Mouse (Mus musculus): ENCODE data around the gene Lap3.

The Lap3 gene

DNA sequence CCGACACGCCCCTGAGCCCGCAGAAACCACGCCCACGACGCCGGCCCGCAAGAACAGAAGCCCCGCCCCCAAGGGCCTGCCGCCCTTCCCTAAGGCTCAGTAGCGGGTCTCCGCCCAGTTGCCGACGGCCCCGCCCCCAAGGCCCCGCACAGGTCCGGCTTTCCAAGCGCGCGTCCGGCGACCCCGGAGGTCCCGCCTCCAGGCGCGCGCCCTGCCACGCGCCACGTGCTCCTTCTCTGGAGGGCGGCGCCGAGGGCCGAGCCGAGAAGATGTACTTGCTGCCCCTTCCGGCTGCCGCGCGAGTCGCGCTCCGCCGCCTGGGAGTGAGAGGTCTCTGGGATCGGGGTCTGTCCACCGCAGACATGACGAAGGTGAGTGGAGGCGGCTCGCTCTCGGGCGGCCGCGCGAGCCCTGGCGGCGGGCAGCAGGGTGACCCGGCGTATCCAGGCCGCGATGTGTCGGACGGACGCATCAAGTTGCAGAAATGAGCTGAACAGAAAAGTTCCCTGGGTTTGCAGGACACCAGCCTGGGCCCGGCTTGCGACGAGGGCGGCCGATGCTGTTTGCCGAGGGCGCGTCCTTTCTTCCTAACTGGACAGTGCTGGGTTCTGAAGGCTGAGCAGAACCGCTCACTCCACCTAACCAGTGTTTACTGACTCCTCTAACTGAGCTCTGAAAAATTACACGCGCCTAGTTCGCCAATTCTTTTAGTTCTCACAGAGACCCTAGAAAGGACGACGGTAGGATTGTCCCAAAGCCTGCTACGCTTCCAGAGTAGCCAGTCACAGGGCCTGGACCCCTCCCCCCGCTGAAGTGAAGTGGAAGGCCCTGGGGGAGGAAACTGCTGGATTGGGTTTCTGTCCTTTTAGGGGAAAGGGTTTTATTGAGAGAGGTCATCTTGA is at the start of gene Lap3:
Gene Lap3 (plus strand): TSS at position 184 of the 902 bp plus-strand sequence.
- DNase-seq = peak; percentile 100

DNA sequence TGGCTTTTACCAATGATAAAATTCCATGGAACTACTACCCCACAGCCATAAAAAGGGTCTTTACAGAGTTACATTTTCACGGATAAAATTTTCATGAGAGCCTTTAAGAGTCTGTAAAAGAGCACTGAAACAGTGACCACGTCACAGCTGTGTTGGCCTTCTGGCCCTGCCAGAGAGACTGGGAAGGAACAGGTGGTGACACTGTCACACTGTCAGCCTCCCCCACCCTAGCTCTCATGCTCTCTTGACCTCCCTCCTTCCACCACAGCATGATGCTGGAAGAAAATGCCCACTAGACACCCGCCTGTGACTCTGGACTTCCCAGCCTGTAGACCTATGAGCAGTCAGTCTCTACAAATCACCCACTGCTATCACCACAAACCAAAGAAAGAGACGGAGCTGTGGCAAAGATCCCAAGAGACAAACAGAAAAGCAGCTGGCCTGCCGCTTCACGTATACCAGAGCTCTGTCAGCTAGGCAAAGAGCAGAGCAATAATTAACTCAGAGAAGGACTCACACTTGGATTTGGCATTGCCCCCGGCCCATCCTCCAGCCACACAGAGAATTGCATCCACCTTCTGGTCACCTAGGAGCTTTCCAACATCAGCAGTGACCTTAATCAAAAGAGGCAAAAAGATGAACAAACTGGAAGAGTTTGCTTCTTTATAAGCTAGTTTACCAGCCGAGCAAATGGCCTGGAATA is 48.9 kb upstream of the Lap3 start:
- DNase-seq = peak; percentile 53

DNA sequence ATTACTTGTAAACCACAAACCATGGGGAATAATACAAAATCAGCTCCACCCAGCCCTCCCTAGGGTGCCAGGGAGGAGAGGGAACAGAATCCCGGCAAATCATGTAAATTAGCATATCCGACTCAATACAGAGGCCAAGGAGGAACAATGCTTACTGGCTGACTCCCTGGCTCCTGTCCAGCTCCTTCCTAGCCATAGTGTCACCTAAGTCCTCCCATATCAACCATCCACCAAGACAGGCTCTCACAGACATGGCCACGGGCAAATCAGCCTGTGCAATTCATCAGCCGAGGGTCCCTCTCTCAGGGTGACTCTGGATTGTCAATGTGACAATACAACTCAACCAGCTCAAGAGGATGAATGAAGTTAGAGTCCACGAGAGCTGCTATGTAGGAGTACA is 44.5 kb upstream of the Lap3 start:
- DNase-seq = peak; percentile 53

DNA sequence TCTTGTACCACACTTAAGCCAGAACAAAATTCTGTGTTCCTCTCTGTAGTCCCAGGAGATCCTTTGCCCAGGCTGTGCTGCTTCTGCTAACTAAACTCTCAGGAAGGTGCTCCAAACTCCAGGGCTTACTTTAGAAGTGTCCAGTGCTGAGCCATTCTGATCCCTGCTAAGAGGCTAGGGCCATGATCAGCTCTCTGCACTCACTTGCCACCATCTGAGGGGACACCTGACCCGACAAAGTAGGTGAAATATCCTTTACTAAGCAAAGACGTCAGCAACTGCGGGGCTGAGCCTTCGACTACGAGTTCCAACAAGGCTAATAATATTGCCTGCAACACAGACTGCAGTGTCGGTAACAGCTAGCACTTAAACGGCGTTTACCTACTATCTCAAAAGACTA is 44.0 kb upstream of the Lap3 start:
- no peak for DNase-seq

- DNase-seq = peak; percentile 99
These were observed 43.1 kb upstream of the Lap3 start, which contains the start of gene Qdpr for GRCm38 (mm10) chr5:45449831-45450716. Qdpr (minus strand) TSS chr5:45450236.

DNA sequence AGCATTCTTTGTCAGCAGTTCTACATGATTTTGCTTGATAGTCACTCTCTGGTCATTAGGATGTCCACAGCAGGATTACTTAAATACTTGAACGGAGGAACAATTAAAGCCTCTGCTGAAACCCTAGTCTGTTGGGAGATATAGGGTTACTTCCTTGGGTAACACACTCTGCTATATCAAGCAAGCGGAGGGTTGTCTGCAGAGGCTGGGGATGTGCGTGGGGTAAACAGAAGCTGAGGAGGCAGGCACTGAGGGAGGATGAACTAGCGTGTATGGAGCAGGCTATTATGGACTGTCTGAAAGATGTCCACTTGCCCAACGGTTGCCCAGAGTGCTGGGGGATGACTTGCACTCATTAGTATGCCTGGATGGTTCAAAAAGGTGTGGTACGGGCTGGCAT is 39.7 kb upstream of the Lap3 start, which contains the start of gene Clrn2:
Gene Clrn2 (plus strand): TSS at position 301 of the 400 bp plus-strand sequence.
- DNase-seq = no peak

DNA sequence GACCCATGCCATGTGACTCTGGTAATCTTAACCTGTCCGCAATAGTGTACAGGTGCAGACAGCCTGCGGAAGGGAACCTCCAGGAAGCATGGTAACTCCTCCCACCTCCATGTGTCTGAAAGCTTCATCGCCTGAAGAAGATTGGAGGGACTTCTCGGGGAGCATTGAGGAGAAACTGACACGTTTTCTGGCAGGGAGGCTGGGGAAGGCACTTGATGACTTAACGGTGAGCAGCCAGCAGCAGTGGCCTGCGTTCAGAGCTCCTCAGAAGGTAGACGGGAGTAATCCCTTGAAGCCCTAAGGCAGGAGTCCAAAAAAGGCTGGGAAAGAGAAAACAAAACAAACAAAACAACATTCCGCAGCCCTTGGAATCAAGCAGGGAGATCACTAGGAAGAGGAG is 38.7 kb upstream of the Lap3 start:
- DNase-seq = no peak

- no peak for DNase-seq
These were observed 20.2 kb upstream of the Lap3 start for GRCm38 (mm10) chr5:45472880-45473450.

GRCm38 (mm10) chr5:45473521-45473920 is 19.7 kb upstream of the Lap3 start:
- no peak for DNase-seq

DNA sequence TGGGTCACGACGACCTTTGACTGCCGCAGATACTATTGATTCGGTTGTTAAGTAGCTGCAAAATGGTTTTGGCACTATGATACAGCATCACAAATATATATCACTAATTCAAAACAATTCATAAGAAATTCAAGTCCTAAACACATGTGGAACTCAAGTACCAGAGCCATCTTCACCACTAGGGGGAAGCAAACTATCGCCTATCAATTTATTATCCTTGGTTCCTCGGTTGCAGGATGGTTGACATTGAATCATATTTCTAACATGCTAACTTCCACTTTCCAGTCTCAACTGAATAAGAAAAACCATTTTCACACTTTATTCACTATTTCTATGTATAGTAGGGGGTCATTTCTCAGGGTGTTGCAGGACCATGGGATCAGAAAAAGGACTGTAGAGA is 19.0 kb upstream of the Lap3 start:
- peak; percentile 63 for DNase-seq

GRCm38 (mm10) chr5:45474758-45475157 is 18.4 kb upstream of the Lap3 start:
- DNase-seq = no peak

GRCm38 (mm10) chr5:45475771-45476170 is 17.4 kb upstream of the Lap3 start:
- DNase-seq = no peak

DNA sequence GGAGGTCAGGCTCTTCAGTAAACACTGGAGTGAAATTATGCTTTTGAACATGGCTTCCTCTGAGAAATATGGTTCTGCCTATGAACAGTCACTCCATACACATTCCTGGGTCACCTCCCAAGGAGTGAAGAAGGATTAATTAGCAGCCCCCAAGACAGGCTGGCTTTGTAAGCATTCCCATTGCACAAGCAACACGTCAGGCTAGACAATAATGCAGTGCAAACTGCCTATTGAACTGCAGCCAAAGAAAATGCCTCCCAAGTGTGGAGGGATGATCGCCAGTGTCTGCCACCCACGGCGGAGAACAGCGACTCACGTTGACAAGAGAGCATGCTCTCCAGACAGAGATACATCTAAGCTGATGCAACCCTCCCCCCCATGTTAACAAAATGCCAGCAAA is 16.9 kb upstream of the Lap3 start:
- DNase-seq = no peak

DNA sequence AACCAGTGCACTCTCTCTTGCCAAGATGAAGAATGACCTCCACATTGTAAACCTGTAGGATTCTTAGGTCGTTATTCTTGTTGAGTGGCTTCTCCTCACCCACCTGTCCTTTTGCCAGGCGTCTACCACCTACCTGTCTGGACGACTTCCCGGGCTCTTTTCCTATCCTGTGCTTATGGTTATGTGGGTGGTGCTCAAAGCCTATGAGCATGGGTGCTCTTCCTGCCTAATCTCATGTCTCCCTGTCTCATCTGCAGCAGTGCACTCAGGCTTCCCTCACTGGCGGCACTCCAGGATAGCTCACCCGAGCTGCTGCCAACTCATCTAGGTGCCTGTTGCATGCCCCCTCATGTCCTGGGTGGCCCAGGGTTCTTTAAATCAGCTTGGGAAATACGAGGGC is 15.6 kb upstream of the Lap3 start:
- DNase-seq = no peak

DNA sequence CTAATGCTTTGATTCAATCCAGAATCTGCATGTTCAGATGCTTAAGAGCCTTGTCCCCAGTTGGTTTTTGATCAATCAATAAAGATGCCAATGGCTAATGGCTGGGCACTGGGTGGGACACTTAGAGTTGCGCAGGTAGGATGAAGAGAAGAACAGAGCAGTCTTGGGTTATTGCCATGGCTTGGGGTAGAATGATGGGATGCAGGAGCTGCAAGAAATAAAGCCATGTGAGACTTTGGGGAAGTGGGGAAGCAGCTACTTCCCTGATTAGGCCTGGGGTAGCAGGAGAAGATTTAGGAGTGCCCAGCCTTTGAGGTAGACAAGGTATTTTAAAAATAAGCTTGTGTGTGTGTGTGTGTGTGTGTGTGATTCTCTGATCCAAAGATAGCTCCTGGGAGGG is 13.1 kb upstream of the Lap3 start:
- DNase-seq = no peak

DNA sequence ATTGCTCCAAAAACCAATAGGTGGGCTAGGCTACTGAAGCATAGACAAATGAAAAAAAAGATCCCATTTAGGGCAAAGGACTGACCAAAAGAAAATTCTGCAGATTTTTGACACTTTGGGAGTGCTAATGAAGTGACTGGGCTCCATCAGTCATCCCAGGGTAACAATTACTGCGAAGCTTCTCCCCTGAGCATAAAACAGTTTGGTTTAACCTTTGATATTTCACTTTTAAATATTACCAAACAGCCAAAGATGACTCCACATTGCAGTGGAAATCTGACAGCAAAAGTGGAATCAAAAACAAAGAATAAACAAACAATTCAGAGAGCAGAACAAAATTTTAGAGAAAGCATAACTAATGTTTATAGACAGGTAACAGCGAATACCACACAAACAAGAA is 12.0 kb upstream of the Lap3 start:
- no peak for DNase-seq

DNA sequence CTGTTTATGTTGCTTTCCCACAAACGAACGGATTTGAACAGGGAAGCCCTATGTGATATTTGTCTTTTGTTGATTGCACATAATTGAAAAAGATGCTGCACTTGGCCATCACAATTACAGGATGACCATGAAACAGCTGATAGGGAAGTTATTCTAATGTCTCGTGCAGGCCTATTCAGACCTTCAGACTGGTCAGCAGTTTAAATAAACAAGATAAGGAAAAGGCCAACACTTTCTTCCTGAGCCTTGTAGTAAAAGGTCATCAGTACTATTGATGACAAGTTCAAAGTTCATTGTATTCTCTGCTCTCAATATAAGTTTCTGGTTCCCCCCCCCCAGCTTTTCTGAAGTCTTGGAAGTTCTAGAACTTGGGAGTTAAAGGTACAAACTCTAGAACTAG is 10.6 kb upstream of the Lap3 start:
- DNase-seq = no peak

DNA sequence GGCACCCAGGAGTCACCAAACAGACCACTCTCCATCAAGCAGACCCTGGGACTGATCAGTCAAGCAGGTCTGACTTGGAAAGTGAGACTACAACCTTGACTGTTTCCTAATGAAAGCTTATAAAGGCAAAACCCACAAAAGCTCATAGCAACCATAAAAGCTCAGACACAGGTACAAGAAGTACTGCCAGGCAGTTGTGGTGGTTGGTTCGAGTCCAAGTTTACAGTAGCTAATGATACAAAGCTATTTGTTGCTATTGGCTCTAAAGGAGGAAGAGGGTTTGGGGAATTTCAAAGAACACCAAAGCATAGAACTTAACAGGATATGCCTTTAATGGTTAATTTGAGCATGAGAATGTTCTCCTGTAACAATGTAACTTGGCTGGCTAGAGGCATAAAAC is 9.5 kb upstream of the Lap3 start:
- no peak for DNase-seq

DNA sequence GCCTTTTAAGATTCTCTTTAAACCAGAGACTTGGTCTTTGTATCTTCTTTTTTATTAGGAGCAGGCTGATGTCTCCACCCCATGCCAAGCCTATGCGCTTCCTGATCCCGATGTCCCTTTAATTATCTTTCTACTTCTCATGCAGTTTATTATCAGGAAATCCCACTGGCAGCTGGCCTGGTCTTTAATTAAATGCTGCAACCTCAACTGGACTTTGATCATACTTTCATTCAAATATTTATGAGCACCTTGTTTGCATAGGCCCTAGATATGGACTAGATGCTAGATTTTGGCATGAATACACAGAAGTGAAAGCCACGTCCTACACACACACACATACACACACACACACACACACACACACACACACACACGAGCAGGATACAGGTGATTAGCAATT is 1.4 kb upstream of the Lap3 start:
- DNase-seq = no peak

DNA sequence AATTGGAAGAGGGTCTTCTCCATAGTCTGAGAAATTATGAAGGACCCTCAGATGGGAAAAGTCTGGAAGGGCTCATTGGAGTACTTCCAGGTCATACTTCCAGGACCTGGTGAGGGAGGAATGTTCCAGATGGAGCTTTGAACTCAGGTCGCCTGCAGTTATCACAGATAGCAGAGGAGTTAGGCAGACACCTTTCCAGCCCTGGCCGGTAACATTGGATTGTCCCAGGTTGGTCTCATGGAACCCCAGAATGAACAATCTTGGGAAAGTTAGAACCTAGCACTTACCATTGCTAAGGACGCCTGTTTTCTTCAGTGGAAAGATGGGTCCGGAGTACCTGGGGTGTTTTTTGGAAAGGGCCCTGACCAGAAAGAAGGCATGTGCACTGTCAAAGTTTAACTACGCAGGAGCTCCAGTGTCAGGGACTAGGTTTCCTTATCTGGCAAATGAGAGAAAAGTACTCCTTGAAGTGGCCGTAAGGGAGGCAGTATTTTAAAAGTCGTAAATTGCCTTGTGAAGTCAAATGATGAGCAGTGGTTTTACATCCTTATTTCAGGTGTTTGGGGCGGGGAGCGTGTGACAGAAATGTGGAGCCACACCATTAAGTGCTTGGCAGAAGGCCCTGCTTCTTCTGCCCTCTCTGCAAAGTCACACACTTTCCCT is 1.1 kb downstream of the Lap3 start:
- DNase-seq = no peak

DNA sequence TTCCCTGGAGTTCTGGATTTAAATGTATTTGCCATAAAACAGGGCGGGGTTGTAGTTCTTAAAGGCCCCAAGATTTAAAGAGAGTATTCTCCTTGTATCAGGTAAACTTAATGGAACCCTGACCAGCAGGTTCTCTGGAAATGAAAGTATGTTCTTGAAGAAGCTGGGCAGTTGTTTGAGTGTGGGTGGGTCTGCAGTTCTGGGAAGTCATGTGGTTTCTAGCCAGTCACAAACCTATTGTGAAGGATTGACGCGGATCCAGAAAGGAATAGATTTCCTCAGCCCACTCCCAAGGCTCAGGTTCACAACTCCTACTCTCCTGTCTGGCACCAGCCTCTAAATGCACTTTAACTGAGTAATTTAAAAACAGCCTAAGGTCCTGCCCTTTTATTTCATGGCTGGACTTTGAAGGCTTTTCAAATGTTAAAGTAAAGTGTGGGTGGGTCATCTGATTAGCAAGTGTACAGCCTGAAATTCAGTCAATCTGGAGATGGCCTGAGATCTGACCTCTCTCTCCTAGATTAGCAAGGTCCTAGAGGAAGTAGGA is 2.3 kb downstream of the Lap3 start:
- no peak for DNase-seq

GRCm38 (mm10) chr5:45496042-45496441 is 2.9 kb downstream of the Lap3 start:
- no peak for DNase-seq
